Mouse (Mus musculus) c-Kit-positive CD71-positive TER-119-negative erythroid progenitor cells, embryonic 14.5 days (primary cell): Measurements from ENCODE around the gene Tex11.
"Not testable (repeated sequence)": the region's sequence is repeated elsewhere in the genome, so short reads cannot be mapped to it uniquely, and the experiment has no call there.

ENCODE experiments used
- DNase-seq: peaks from one replicate; pipeline ENCODE4 v3.0.0-alpha.2; 2013; ENCODE audit warnings: low read depth

Tex11 gene

DNA sequence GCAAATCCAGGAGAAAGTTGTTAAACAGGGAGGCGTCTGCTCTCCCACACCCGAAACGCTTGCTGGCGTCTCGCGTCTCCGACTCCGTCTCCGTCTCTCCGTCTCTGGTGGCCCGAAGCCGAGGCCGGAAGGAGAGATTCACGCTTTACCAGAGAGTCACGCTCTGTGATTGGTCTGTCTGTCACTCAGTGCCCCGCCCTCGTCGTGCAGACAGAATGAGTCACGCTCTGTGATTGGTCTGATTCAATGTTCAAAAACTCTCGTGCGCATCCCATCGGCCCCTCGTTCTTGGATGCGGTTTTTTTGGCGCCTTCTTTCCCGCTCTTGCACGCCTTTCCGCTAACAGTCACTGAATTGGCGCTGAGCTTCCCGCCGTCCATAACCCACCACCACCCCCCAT is at the start of gene Tex11:
TSS of gene Tex11 (minus strand) at position 127 of the 400 bp plus-strand sequence.
- DNase-seq: no peak

DNA sequence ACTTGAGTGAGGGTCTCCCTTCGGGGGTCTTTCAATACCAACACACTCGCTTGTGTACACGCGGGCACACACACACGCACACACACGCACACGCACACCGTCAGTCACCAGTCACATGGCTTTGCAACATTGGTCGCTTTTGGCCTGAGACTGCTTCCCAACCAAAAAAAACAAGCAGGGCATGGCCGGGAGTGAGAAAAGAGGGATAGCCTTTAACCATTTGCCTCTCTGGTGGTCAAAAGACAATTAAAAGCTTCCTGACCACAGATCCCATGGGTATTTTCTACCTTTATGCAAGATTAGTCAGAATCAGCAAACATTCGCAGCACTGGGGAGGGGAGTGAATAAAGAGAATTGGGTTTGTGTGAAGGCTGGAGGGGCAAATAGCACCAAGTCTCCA is 26.5 kb upstream of the Tex11 start, which contains the start of gene Slc7a3:
TSS of gene Slc7a3 (minus strand) at position 101 of the 400 bp plus-strand sequence.
- DNase-seq: no peak

DNA sequence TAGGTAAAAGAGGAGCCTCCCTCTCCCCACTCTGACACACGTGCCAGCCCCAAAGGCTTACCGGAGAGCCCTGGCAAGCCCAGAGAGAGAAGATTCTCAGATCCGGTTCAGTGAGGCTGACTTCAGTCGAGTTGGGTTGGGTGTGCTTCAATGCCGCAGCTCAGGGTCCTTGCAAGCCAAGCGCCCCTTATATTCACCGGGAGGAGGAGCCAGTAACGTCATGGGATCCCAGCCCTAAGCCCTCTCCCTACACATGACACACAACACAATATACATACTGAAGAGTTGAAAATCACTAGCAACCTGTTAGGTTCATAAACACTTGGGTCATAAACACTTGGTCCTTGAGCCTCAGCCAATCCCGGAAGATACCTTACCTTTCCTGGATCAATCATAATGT is 25.7 kb upstream of the Tex11 start:
- DNase-seq: not testable (repeated sequence)

DNA sequence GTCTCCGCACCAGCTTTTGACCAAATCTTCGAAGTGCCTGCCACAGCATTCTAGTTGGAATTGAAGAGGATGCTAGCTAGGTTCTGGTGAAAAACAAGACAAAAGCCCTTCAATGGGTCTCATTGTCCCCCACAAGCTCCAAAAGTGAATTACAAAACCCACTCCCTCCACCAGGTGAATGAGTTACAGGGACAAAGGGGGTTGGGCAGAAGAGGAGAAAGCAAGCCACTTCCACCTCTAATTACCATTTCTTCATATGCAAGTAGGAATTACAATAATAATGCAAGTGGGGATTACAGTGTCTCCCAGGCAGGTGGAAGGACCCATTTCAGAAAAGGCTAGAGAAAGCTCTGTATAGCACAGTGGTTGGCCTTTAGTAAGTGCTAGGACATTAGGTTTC is 24.7 kb upstream of the Tex11 start:
- DNase-seq: no peak

DNA sequence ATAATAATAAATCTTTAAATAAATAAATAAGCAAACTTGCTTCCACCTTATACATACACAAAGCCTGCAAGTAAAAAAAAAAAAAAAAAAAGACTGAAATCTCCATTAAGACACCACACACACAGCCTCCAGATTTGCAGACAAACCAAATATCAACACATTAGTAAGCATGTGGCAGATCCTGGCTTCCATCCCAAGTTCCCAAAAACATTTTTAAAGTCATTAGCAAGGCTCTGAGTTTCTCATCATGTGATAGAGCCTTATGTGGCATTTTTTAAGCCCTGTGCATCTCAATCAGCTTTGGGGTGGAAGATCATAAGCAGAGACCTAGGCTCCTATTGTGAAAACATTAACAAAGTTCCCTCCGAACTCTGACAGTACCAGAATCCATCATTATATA is 5.8 kb upstream of the Tex11 start:
- DNase-seq: no peak

DNA sequence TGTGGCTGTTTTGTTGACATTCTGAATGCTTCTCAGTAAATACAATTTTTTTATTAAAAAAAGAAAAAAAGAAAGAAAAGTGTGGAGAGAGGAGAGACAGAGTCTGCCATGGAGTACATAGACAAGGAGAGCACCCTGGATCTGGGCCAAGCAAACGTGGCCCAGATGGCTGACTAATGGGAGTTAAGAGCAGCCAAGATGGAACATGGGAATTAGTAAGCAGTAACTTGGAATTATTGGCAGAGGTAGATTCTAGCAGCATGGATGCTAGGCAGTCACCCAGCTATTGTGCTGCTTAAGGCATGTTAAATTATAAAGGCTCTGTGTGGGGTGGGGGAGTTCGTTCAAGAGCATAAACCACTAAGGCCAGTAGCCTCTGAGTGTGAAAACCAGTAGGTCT is 4.0 kb upstream of the Tex11 start:
- DNase-seq: no peak

DNA sequence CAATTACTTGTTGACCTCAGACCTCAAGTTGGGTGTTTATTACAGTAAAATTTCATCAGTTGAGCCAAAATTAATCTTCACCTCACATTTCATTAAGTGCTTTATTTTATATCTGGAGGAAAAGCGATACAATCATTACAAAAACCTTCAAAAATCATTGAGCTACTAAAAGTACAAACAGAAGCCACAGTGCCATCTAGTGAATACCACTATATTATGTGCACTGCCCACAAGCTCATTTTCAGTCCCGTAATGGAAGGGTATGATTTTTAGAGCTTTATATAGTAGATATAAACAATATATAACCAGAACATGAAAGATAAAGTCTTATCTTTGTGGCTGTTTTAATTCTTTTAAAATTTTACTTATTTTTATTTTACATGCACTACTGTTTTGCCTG is 115.8 kb downstream of the Tex11 start:
- no peak for DNase-seq

DNA sequence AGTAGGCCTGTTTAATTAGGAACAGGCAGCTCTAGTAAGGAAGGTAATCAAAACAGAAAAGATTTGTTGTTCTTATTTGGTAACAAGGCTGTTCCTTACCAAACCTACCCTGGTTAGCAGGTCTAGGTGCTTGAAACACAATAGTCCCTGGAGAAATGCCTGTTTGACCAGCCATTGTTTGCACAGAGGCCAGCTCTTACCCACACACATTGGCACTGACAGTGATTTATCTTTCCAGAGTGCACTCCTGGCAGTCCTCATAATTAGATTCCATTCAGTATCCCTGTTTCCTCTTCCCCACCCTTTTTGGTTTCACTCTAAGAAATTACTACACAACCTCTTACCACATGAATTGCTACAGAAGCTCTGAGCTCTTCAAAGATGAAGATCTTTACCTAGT is 220.3 kb downstream of the Tex11 start:
- no peak for DNase-seq

DNA sequence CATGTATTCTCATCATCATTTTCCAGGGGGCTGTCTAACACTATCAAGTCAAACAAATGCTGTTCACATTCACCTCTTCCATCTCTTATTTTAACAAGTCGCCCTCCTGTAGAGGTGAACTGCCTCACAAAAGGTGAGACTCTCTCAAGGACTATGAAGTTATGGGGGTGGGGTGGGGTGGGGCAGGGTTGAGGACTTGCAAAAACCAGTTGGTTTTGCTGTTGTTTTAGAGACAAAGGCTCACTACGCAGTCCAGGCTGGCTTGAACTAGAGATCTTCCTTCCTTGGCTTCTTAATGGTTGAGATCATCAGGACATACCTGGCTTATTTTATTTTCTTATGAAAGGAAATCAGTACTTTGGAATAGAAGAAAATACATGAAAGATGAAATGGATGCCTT is 226.7 kb downstream of the Tex11 start:
- DNase-seq: no peak

DNA sequence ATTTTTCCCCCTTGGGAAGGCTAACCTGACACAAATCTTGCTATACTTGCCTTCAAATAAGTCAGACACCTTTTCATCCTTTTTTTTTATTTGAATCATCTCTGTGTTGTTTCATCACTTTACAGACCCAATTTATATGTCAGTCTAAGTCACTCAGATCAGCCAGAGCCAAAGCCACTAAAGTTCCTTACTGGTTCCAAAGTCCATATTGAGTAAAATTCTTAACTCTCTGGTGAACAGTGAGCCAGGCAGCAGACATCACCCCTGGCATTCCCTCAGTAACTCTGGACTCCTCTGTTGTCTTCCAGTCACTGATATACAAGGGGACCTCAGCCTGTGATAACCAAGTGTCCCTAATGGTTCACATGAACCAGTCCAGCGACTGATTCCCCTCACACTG is 233.9 kb downstream of the Tex11 start:
- DNase-seq: no peak

DNA sequence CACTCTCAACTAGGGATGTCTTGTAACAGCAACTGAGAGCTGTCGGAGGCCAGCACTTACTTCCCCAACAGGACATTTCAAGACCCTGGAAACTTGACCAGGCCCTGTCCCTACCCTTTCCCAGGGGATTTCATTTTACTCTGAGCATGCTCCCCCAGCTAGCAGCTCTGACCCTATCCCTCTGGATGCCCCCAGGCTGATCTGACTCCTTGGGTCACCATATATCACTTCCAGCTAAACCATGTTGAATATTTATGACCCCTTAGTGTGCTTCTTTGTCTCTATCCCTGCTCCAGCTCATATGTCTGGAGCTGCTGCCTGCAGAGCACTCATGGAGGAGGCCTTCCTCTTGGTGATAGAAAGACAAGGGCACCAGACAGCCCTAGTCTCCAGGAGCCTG is 238.3 kb downstream of the Tex11 start:
- no peak for DNase-seq

DNA sequence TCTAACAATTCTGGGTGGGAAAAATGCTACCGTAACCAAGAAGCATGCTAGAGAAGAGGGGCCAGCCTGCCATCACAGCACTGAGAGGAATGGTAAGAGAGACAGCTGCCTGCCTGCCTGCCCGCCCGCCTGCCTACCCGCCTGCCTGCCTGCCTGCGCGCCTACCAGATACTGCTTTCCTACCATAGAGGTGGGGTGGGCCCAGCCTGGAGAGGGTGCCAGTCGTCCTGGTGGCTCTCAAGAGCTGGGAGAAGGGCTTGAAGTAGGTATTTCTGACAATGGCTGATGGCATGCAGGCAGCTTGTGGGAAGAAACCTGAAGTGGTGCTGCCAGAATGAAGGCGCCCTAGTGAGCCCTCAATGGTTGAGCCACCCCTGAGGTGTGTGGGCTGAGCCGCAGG is 240.8 kb downstream of the Tex11 start:
- DNase-seq: no peak

DNA sequence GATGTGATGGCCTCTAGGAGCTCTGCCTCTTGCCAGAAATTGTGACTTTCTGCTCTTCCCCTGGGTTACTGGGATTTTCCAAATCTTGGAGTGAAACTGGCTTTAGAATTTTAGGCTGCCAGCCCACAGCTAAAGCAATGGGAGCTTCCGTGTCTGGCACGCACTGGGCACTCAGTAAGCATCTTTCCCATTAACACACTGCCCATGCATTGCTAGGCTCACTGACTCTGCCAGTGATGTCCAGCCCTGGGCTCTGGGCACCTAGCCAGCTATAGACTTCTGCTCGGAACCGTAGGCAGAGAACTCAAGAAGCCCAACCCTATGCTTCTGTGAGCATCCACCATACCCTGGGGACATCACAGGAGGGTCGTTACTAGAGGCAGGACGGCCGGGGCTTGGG is 243.7 kb downstream of the Tex11 start:
- no peak for DNase-seq

DNA sequence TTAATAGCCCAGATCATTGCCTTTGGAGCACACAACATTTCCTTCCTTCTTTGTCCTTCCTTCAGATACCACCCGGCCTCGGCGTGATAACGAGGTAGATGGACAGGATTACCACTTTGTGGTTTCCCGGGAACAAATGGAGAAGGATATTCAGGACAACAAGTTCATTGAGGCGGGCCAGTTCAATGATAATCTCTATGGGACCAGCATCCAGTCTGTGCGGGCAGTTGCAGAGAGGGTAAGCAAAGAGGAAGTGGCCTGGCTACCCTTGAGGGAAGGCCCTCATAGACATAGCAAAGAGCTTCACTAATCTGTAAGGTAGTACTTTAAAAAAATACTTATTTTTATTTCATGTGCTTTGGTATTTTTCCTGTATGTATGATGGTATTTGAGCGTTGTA is 245.3 kb downstream of the Tex11 start:
- DNase-seq: no peak

DNA sequence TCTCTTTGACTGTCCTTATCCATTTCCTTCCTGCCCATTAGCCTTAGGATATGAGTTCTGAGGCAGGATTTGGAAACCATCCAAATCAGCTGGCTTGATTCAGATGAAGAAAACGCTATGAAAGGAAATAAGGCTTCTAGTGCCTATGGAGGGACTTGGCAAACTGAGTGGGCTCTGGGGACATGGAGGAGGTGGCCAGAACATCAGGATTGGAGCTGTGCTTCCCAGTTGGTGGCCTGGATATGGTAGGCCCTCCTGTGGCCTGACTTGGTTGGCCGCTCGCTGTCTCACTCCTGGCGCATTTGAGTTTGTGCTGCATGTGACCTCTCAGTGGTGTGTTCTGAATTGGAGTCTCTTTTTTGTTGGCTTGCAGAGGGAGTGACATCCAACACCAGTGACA is 248.3 kb downstream of the Tex11 start:
- DNase-seq: no peak

DNA sequence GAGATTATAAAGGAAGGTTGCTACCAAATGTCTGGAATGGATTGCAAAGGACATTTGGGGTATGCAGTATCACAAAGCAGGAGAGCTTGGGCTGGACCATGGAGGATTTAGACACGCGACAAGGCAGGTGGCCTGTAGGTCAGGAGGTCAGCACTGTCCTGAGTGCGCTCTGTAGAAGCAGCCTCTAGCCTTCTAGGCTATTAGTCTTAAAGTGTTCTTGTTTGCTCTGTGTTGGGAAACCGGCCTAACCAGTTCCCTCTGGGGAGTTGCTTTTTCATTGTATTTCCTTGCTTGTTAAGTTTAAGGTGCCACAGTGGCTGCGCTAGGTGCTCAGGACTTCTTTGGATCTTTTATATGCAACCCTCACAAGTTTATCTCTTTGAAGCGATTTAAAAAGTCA is 257.4 kb downstream of the Tex11 start:
- no peak for DNase-seq

DNA sequence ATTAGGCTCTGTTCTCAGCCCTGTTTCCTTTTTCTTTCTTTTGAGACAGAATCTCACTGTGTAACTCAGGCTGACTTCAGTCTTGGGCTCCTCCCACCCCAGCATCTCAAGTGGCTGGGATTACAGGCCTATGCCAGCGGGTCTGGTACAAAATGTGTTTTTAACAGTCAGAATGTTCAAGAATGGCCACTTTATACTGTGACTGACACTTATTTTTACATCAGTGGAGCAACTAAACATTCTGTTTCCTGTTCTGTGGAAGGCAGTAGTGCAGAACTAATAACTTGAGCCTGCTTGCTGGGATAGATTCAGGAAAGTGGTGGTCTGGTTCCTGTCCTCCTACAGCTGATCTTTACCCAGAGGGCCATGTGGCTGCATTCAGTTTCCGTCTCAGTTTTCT is 258.8 kb downstream of the Tex11 start:
- DNase-seq: no peak

DNA sequence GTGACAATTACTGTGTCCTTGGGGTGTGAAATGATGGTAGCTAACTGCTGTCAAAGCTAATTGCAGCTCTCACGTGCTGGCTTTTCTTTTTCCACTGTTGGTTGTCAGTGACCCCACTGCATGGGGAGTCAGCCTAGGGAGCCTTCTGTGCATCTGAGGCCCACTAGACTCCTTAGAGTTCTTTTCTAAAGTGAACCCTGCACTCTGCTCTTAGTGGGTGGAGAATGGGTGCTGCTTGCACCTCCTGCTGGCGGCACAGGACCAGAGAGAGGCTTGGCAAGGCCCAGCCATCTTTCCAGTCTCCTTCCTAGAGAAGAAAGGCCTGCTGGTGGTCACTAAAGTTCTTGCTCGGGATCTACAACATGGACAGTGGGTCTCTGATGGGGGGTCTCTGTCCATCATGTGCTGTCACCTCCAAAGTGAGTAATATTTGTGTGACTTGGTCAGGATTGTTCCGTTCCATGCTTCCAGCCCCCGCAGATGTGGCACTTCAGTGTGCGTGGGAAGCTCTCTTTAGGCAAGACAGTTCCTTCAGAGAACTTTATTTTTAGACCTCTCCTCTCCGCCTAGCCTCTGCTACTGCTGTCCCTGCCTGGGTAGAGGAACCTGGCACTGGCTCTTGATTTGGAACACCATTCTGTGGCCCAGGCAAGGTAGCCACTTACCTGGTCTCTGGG is 261.5 kb downstream of the Tex11 start:
- DNase-seq: no peak

DNA sequence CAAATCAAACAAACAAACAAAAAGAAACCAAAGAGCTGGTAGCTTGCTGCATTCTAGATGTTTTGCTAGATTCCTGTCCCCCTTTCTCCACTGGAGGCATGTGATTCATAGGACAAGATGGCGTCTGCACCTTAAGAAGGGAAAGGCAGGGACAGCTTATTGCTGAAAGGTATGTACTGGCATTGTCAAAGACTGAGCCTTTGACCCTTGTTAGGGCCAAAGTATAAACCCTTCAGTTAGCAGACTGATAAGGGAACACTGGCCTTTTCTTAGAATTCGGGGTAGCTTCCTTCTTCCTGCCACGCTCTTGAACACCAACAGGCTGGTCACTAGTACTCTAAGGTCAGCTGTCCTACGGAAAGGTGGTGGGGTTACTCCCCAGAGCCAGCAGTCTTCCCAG is 262.1 kb downstream of the Tex11 start:
- no peak for DNase-seq

DNA sequence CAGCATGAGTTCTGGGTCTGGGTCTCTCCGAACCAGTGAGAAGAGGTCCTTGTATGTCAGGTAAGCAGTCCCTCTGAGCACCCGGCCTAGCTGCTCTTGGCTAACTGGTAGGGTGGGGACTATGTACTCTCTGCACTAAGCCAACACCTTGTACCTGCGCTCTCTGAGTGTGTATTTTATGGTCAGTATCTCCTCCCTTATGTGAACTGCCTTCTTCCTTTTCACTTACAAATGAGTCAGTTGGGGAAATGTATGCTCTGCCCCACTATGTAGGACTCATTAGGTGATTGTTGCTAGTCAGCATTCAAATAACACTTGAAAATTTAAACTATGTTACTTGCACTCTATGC is 262.8 kb downstream of the Tex11 start:
- DNase-seq: no peak

DNA sequence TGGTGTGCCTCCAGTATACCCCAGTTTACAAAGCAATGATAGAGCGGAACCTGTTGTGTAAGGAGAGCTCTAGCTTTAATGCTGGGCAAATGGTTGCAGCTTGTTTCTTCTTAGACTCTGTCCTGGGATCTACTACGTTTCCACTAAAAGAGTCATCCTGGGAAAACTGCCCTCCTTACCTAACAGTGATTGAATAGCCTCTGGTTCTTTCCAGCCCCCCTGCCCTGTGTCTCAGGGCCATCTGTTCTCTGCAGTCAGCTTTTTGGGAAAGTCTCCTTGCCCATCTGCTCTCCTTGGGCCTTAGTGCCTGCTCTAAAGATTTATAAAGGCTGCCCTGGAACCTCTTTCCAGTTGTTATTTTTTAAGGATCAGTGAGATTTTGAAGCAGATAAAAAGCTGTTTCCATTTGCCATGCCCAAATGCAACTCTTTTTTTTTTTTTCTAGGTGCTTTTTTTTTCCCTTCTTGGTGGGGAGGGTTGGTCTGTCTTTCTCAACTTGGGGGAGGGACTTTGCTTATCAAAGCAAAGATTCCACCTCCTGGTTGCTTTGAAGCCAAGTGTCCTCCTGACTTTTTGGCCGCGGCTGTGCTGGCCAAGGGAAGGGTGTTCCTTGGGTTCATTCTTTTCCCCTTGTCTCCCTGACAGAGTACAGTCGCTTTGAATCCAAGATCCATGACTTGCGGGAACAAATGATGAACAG is 263.3 kb downstream of the Tex11 start:
- no peak for DNase-seq

DNA sequence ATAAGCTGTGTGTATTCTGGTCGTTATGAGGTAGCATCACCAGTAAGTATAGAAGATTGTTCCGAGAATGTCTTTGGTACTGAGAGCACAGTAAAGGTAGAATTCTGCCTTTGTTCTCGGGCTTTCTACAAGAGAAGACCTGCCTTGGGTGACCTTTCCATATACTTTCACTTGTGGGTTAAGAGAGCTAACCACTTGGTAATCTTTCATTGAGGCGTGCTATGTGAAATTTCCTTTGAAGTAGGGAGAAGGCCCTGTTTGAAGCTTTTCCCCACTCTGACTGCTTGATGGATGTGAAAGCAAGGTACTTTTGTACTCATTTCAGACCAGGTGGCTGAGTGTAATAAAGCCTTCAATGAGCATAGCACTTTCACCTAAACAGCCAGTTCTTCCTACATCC is 270.1 kb downstream of the Tex11 start:
- no peak for DNase-seq
